Mouse (Mus musculus): ENCODE measurements around the gene Mroh3. TPM values are rescaled to one million over a fixed set of nuclear protein-coding genes. Genes with fewer than 3 reads are reported as not detected.

The Mroh3 gene
- not detected for polyA plus RNA-seq (2015; fragmentation: Illumina TruSeq; extraction: RNeasy Lipid Tissue Mini Kit (QIAGEN cat#74804); ENCODE audit: insufficient read depth, low replicate concordance)

GRCm38 (mm10) chr1:136212803-136213202, at the start of gene Mroh3:
Gene Mroh3, minus strand, starts transcription at chr1:136212828.

GRCm38 (mm10) chr1:136260635-136261238, 48.1 kb upstream of the Mroh3 start, which contains the start of gene Gpr25:
Gene Gpr25, minus strand, starts transcription at chr1:136260873.

GRCm38 (mm10) chr1:136233892-136234594, 21.4 kb upstream of the Mroh3 start, which contains the start of gene Inava:
Gene Inava, minus strand, starts transcription at chr1:136234264.

Other genes with a start within 250 kb of the Mroh3 start
- gene Igfn1, start 206.5 kb downstream of the Mroh3 start, polyA plus RNA-seq (2015; fragmentation: Illumina TruSeq; extraction: RNeasy Lipid Tissue Mini Kit (QIAGEN cat#74804); ENCODE audit: insufficient read depth, low replicate concordance): not detected
- 10.1 TPM for gene Tmem9, start 204.7 kb downstream of the Mroh3 start, polyA plus RNA-seq (2015; fragmentation: Illumina TruSeq; extraction: RNeasy Lipid Tissue Mini Kit (QIAGEN cat#74804); ENCODE audit: insufficient read depth, low replicate concordance)
- not detected for gene Ascl5, start 162.0 kb downstream of the Mroh3 start, polyA plus RNA-seq (2015; fragmentation: Illumina TruSeq; extraction: RNeasy Lipid Tissue Mini Kit (QIAGEN cat#74804); ENCODE audit: insufficient read depth, low replicate concordance)
- gene Cacna1s, start 160.1 kb downstream of the Mroh3 start, polyA plus RNA-seq (2015; fragmentation: Illumina TruSeq; extraction: RNeasy Lipid Tissue Mini Kit (QIAGEN cat#74804); ENCODE audit: insufficient read depth, low replicate concordance): 1.9 TPM
- gene Kif21b, start 81.4 kb downstream of the Mroh3 start, polyA plus RNA-seq (2015; fragmentation: Illumina TruSeq; extraction: RNeasy Lipid Tissue Mini Kit (QIAGEN cat#74804); ENCODE audit: insufficient read depth, low replicate concordance): 48.2 TPM
- gene Inava, start 21.4 kb upstream of the Mroh3 start, polyA plus RNA-seq (2015; fragmentation: Illumina TruSeq; extraction: RNeasy Lipid Tissue Mini Kit (QIAGEN cat#74804); ENCODE audit: insufficient read depth, low replicate concordance): 0.29 TPM
- not detected for gene Gpr25, start 48.0 kb upstream of the Mroh3 start, polyA plus RNA-seq (2015; fragmentation: Illumina TruSeq; extraction: RNeasy Lipid Tissue Mini Kit (QIAGEN cat#74804); ENCODE audit: insufficient read depth, low replicate concordance)
- gene Camsap2, start 133.3 kb upstream of the Mroh3 start, polyA plus RNA-seq (2015; fragmentation: Illumina TruSeq; extraction: RNeasy Lipid Tissue Mini Kit (QIAGEN cat#74804); ENCODE audit: insufficient read depth, low replicate concordance): 28.5 TPM
- gene Ddx59, start 202.4 kb upstream of the Mroh3 start, polyA plus RNA-seq (2015; fragmentation: Illumina TruSeq; extraction: RNeasy Lipid Tissue Mini Kit (QIAGEN cat#74804); ENCODE audit: insufficient read depth, low replicate concordance): 11.2 TPM

Data from spleen, adult 10 weeks (tissue).